8 mouse cellular contexts compared by ENCODE assay signal in the genomic region with DNA sequence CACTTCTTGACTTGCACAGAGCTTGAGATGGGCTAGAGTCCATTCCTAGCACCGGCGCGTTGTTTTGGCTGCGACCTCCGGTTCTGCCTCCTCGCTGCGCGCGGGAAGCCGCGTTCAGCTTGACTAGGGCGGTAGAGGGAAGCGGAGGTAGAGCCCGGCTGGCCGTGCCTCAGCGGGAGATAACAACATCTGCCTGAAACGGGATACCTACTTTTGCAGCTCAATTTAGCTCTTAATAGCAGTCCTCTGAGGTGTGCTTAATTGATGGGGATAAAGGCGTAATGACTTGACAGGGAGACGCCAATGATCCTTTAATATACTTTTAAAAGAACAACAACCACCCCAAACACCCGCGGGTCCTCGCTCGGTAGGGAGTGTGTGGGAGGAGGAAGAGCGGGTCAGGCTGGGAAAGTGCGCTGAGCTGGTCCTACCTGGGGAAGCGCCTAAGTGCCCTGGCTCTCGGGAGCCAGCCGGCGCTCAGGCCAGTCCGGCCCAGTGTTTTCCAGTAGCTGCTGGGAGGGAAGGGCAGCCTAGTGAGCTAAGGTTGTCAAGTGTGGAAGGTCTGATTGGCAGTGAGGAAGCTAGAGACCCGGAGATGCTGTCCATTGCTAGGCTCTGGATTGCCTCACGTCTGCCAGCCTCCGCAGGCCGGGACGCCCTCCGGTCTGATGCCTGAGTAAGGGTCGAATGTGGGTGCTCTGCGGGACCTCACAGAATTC. TPM values are rescaled to one million over a fixed set of nuclear protein-coding genes. Genes with fewer than 3 reads are reported as not detected.
DNase-seq lines count a peak whose midpoint lies in the region; ATAC-seq and TF ChIP-seq lines count a peak whose summit lies in the region.

No protein-coding gene starts in this region.

- no peaks in the 10 kb centered on the region for H3K36me3 ChIP-seq in forebrain, postnatal 0 days (ENCODE audit: insufficient read depth)
- H3K36me3 ChIP-seq in limb, embryonic 11.5 days (ENCODE audit: control insufficient read depth, insufficient read depth, low read length): no peaks in the 10 kb centered on the region
- no peaks in the 10 kb centered on the region for H3K36me3 ChIP-seq in neural tube, embryonic 12.5 days

- peak overlapping the region; percentile 35 for H3K4me3 ChIP-seq in forebrain, postnatal 0 days (ENCODE audit: low read depth, low read length)
- H3K4me3 ChIP-seq in limb, embryonic 11.5 days (ENCODE audit: low read depth, low read length): peak overlapping the region; percentile 25
- peak overlapping the region; percentile 38 for H3K4me3 ChIP-seq in neural tube, embryonic 12.5 days

- peak overlapping the region; percentile 87 for H3K4me2 ChIP-seq in forebrain, postnatal 0 days (ENCODE audit: low read depth)
- H3K4me2 ChIP-seq in limb, embryonic 11.5 days (ENCODE audit: low read depth, severe bottlenecking): peak overlapping the region; percentile 64
- H3K4me2 ChIP-seq in neural tube, embryonic 12.5 days (replicated peaks): peak overlapping the region; percentile 87

- ATAC-seq in forebrain, postnatal 0 days: peak; percentile 63
- 0 out of 2 replicates have a peak, but pooled peaks have one; percentile 36 for ATAC-seq in limb, embryonic 11.5 days (ENCODE audit: insufficient number of reproducible peaks, low FRiP score, low TSS enrichment, low read depth)
- ATAC-seq in neural tube, embryonic 12.5 days (ENCODE audit: low FRiP score, low read depth): peak; percentile 57
- no peak for ATAC-seq in CD4-positive, CD25-positive, alpha-beta regulatory T cell, adult 4 months

- H3K27me3 ChIP-seq in forebrain, postnatal 0 days (ENCODE audit: insufficient read depth, low read length): no peaks in the 10 kb centered on the region
- peaks cover 36% of the 10 kb centered on the region for H3K27me3 ChIP-seq in limb, embryonic 11.5 days (ENCODE audit: control insufficient read depth, insufficient read depth, low read length)
- H3K27me3 ChIP-seq in neural tube, embryonic 12.5 days (replicated peaks): peaks cover 4% of the 10 kb centered on the region; the same call in 1 of the 2 replicates

- peak overlapping the region; percentile 81 for H3K27ac ChIP-seq in forebrain, postnatal 0 days (ENCODE audit: low read depth, low read length)
- H3K27ac ChIP-seq in limb, embryonic 11.5 days (replicated peaks; ENCODE audit: low read depth, low read length): no peak overlapping the region
- no peak overlapping the region for H3K27ac ChIP-seq in neural tube, embryonic 12.5 days

- H3K9ac ChIP-seq in forebrain, postnatal 0 days: peak overlapping the region; percentile 56
- peak overlapping the region; percentile 32 for H3K9ac ChIP-seq in limb, embryonic 11.5 days (ENCODE audit: low read length)
- H3K9ac ChIP-seq in neural tube, embryonic 12.5 days: peak overlapping the region; percentile 61

- no peak for TF ChIP-seq CTCF in forebrain, postnatal 0 days (IDR thresholded peaks at IDR 0.05; ENCODE audit: low read depth)

- WGBS in forebrain, postnatal 0 days: under 1% methylated on average over 38 of the region's 38 CpGs
- under 1% methylated on average over 38 of the region's 38 CpGs for WGBS in limb, embryonic 11.5 days
- 1% methylated on average over 38 of the region's 38 CpGs for WGBS in neural tube, embryonic 12.5 days

- DNase-seq in adrenal gland, adult (ENCODE audit: inconsistent age in 2 of 2, low spot score in 1 of 2): peak; percentile 61 to 88
- no peak for DNase-seq in adrenal gland, postnatal 4 days (ENCODE audit: low spot score in 2 of 2)
- peak; percentile 61 to 63 for DNase-seq in right cerebral cortex, postnatal 10 days (ENCODE audit: low spot score in 2 of 2)
- DNase-seq in right cerebral cortex, postnatal 36 days (ENCODE audit: low spot score in 2 of 2): no peak
- DNase-seq in forebrain, postnatal 0 days: no peak
- peak; percentile 71 for DNase-seq in limb, embryonic 11.5 days (ENCODE audit: low spot score)

- peaks cover 32% of the 10 kb centered on the region for H3K4me1 ChIP-seq in forebrain, postnatal 0 days (ENCODE audit: insufficient read depth)
- H3K4me1 ChIP-seq in limb, embryonic 11.5 days (ENCODE audit: control insufficient read depth, insufficient read depth, low read length): peaks cover 14% of the 10 kb centered on the region
- peaks cover 62% of the 10 kb centered on the region for H3K4me1 ChIP-seq in neural tube, embryonic 12.5 days

- no peaks in the 10 kb centered on the region for H3K9me3 ChIP-seq in forebrain, postnatal 0 days (ENCODE audit: low read length)
- H3K9me3 ChIP-seq in limb, embryonic 11.5 days (ENCODE audit: control insufficient read depth, low read length): no peaks in the 10 kb centered on the region
- no peaks in the 10 kb centered on the region for H3K9me3 ChIP-seq in neural tube, embryonic 12.5 days

RNA-seq across cellular contexts. Expression of a gene that starts 10.6 kb away (rescaled TPM):
- total RNA-seq in adrenal gland, postnatal 4 days (2021): 10 to 100 TPM; 29.4 to 29.5 TPM
- 161 and 250 TPM in 2 replicates for total RNA-seq in forebrain, postnatal 0 days (2014; rRNA removed)
- polyA plus RNA-seq in forebrain, postnatal 0 days (2015; fragmentation: Nextera tagmentation; extraction: Ambion mirVana): 72.9 and 89.1 TPM in 2 replicates
- polyA plus RNA-seq in limb, embryonic 11.5 days (2014; fragmentation: Nextera tagmentation; extraction: Ambion mirVana): 12.2 and 15.0 TPM in 2 replicates
- 48.4 and 56.4 TPM in 2 replicates for polyA plus RNA-seq in neural tube, embryonic 12.5 days (2016; fragmentation: Nextera tagmentation; extraction: Ambion mirVana)
- not detected for polyA plus RNA-seq in CD4-positive, CD25-positive, alpha-beta regulatory T cell, adult 4 months (2017; shearing (Covaris generic))

Comparison
In these comparisons a context has a peak if more than half of its experiments do, and no peak if none do; other contexts are left out.
1. DNase-seq: peak in adrenal gland, adult (2 of 2), right cerebral cortex, postnatal 10 days (2 of 2) and limb, embryonic 11.5 days (single experiment); none in adrenal gland, postnatal 4 days (0 of 2), right cerebral cortex, postnatal 36 days (0 of 2) and forebrain, postnatal 0 days (single experiment).
2. RNA of a gene that starts 10.6 kb away (polyA plus RNA-seq): 72.9 to 89.1 TPM in forebrain, postnatal 0 days, 48.4 to 56.4 TPM in neural tube, embryonic 12.5 days and 12.2 to 15.0 TPM in limb, embryonic 11.5 days; not detected in CD4-positive, CD25-positive, alpha-beta regulatory T cell, adult 4 months; every median in the first group is over 10 times any median in the second.
3. Peak in every context shown above with its lines, with median percentiles within 50 percentile points of each other: H3K4me2 ChIP-seq, H3K4me3 ChIP-seq and H3K9ac ChIP-seq.